In genomic region chr1:128330313-128330712, GRCm38 (mm10) we compare ENCODE assay signal across 23 mouse cellular contexts. TPM values are rescaled to one million over a fixed set of nuclear protein-coding genes. Genes with fewer than 3 reads are reported as not detected.
DNase-seq lines count a peak whose midpoint lies in the region; ATAC-seq and TF ChIP-seq lines count a peak whose summit lies in the region.
"Had no signal": no experiment of that assay in that cellular context is flagged by ENCODE, and none has a peak within 500 bp of the region (broad histone marks: within the 10 kb centered on the region; RNA-seq: fewer than 3 reads in every experiment).

No protein-coding gene starts in this region.

- no peak for TF ChIP-seq CTCF in intestine, postnatal 0 days (IDR thresholded peaks at IDR 0.05; ENCODE audit: low read depth)

- peak; percentile 55 for DNase-seq in 416B (ENCODE audit: low read depth)
- DNase-seq in left cerebral cortex, postnatal 25 days (ENCODE audit: low spot score in 2 of 2), result no peak
- DNase-seq in lung, postnatal 4 days, result no peak
- DNase-seq: adrenal gland, postnatal 14 days; cerebellum, adult 11-12 months; cerebellum, adult 9-10 months; embryo, embryonic 11 days; gastrocnemius, adult 2 months; gastrocnemius, postnatal 25 days; heart, adult 11 months; heart, postnatal 36 days had no signal

- 98% methylated on average over 1 of the region's 1 CpGs for WGBS in intestine, embryonic 15.5 days
- 89% methylated on average over 1 of the region's 1 CpGs for WGBS in intestine, postnatal 0 days
- 89% methylated on average over 1 of the region's 1 CpGs for WGBS in intestine, embryonic 16.5 days

- H3K4me2 ChIP-seq in intestine, embryonic 15.5 days (replicated peaks), result no peak overlapping the region
- H3K4me2 ChIP-seq in intestine, postnatal 0 days (replicated peaks; ENCODE audit: low read depth), result no peak overlapping the region
- no peak overlapping the region for H3K4me2 ChIP-seq in intestine, embryonic 16.5 days (ENCODE audit: low read depth, low read length)
- H3K4me2 ChIP-seq: embryonic facial prominence, embryonic 15.5 days; heart, embryonic 13.5 days; hindbrain, embryonic 15.5 days had no signal

- no peak overlapping the region for H3K9ac ChIP-seq in intestine, embryonic 15.5 days
- no peak overlapping the region for H3K9ac ChIP-seq in intestine, postnatal 0 days (ENCODE audit: low read depth, low read length)
- H3K9ac ChIP-seq in intestine, embryonic 16.5 days (ENCODE audit: low read depth, low read length), result no peak overlapping the region
- H3K9ac ChIP-seq: embryonic facial prominence, embryonic 15.5 days; heart, embryonic 13.5 days; hindbrain, embryonic 15.5 days had no signal

- H3K9me3 ChIP-seq in intestine, embryonic 15.5 days, result no peaks in the 10 kb centered on the region
- H3K9me3 ChIP-seq in intestine, postnatal 0 days (ENCODE audit: control insufficient read depth), result no peaks in the 10 kb centered on the region
- no peaks in the 10 kb centered on the region for H3K9me3 ChIP-seq in intestine, embryonic 16.5 days (ENCODE audit: control insufficient read depth, low read length)
- H3K9me3 ChIP-seq: embryonic facial prominence, embryonic 15.5 days; forebrain, embryonic 10.5 days; heart, embryonic 13.5 days; hindbrain, embryonic 15.5 days had no signal

- peaks cover 23% of the 10 kb centered on the region for H3K36me3 ChIP-seq in intestine, embryonic 15.5 days
- H3K36me3 ChIP-seq in intestine, postnatal 0 days (ENCODE audit: control insufficient read depth, insufficient read depth), result peaks cover 44% of the 10 kb centered on the region
- H3K36me3 ChIP-seq in intestine, embryonic 16.5 days (ENCODE audit: control insufficient read depth, insufficient read depth, low read length), result peaks cover 9% of the 10 kb centered on the region; the same call in 1 of the 2 replicates

- 0 out of 2 replicates have a peak, but pooled peaks have one; percentile 21 for ATAC-seq in intestine, embryonic 15.5 days
- no peak for ATAC-seq in intestine, postnatal 0 days
- peak; percentile 19; the same call in 1 of the 2 replicates for ATAC-seq in intestine, embryonic 16.5 days
- peak; percentile 22; the same call in 1 of the 2 replicates for ATAC-seq in megakaryocyte-erythroid progenitor cell, adult 5-6 weeks (replicated peaks; ENCODE audit: low FRiP score, low TSS enrichment, poor library complexity, severe bottlenecking)
- ATAC-seq: activated CD4-positive, CD25-positive, alpha-beta regulatory T cell, adult 4 months; forebrain, embryonic 14.5 days had no signal

- H3K4me1 ChIP-seq in intestine, embryonic 15.5 days (replicated peaks), result no peaks in the 10 kb centered on the region
- H3K4me1 ChIP-seq in intestine, postnatal 0 days (replicated peaks; ENCODE audit: control insufficient read depth, insufficient read depth, low read length), result no peaks in the 10 kb centered on the region
- no peaks in the 10 kb centered on the region for H3K4me1 ChIP-seq in intestine, embryonic 16.5 days (ENCODE audit: control insufficient read depth, insufficient read depth, low read length)
- H3K4me1 ChIP-seq: embryonic facial prominence, embryonic 15.5 days; forebrain, embryonic 10.5 days; heart, embryonic 13.5 days; hindbrain, embryonic 15.5 days had no signal

- H3K27me3 ChIP-seq in intestine, embryonic 15.5 days (replicated peaks), result no peaks in the 10 kb centered on the region
- no peaks in the 10 kb centered on the region for H3K27me3 ChIP-seq in intestine, postnatal 0 days (replicated peaks; ENCODE audit: control insufficient read depth, insufficient read depth, low read length)
- H3K27me3 ChIP-seq in intestine, embryonic 16.5 days (replicated peaks; ENCODE audit: control insufficient read depth, insufficient read depth, low read length), result no peaks in the 10 kb centered on the region
- H3K27me3 ChIP-seq: embryonic facial prominence, embryonic 15.5 days; heart, embryonic 13.5 days; hindbrain, embryonic 15.5 days had no signal

- intact Hi-C loops in left cerebral cortex, postnatal 25 days (cut with DNase I), result no loop called here

- no peak overlapping the region for H3K27ac ChIP-seq in intestine, embryonic 15.5 days
- H3K27ac ChIP-seq in intestine, postnatal 0 days (ENCODE audit: low read depth, low read length), result no peak overlapping the region
- H3K27ac ChIP-seq in intestine, embryonic 16.5 days (ENCODE audit: low read length), result no peak overlapping the region
- H3K27ac ChIP-seq: embryonic facial prominence, embryonic 15.5 days; forebrain, embryonic 10.5 days; gastrocnemius, adult 2 months; heart, embryonic 13.5 days; hindbrain, embryonic 15.5 days had no signal

- H3K4me3 ChIP-seq in intestine, embryonic 15.5 days (replicated peaks), result no peak overlapping the region
- H3K4me3 ChIP-seq in intestine, postnatal 0 days (ENCODE audit: low read depth, low read length), result no peak overlapping the region
- H3K4me3 ChIP-seq in intestine, embryonic 16.5 days (ENCODE audit: low read length), result no peak overlapping the region
- H3K4me3 ChIP-seq: embryonic facial prominence, embryonic 15.5 days; erythroblast, embryonic 14.5 days; forebrain, embryonic 10.5 days; gastrocnemius, adult 2 months; heart, embryonic 13.5 days; hindbrain, embryonic 15.5 days had no signal

RNA-seq across cellular contexts. Expression of gene Lct, which starts 2.2 kb away (rescaled TPM):
- 19.6 and 25.1 TPM in 2 replicates for polyA plus RNA-seq in intestine, embryonic 15.5 days (2015; fragmentation: Nextera tagmentation; extraction: Ambion mirVana)
- polyA plus RNA-seq in intestine, postnatal 0 days (2015; fragmentation: Nextera tagmentation; extraction: Ambion mirVana), result 119 and 136 TPM in 2 replicates
- 45.3 and 80.2 TPM in 2 replicates for polyA plus RNA-seq in intestine, embryonic 16.5 days (2015; fragmentation: Nextera tagmentation; extraction: Ambion mirVana)
- 0.07 and 0.59 TPM in 2 replicates for total RNA-seq in megakaryocyte-erythroid progenitor cell, adult 5-6 weeks (2014; fragmentation: Nextera tagmentation)
- total RNA-seq in megakaryocyte-erythroid progenitor cell, adult 5-6 weeks (2017), result 0.30 TPM in 1 of 2 replicates, not detected in the other
- 1 to 10 TPM; 1.9 to 2.2 TPM for total RNA-seq in left cerebral cortex, postnatal 25 days (2021)
- total RNA-seq: adrenal gland, adult 18-20 months; gastrocnemius, adult 2 months; gastrocnemius, postnatal 25 days; heart, postnatal 36 days had no signal
- polyA plus RNA-seq: erythroblast, embryonic 14.5 days had no signal

RNA-seq across cellular contexts. Expression of gene Mcm6, which starts 29.2 kb away (rescaled TPM):
- polyA plus RNA-seq in intestine, embryonic 15.5 days (2015; fragmentation: Nextera tagmentation; extraction: Ambion mirVana), result 243 and 257 TPM in 2 replicates
- polyA plus RNA-seq in intestine, postnatal 0 days (2015; fragmentation: Nextera tagmentation; extraction: Ambion mirVana), result 56.7 and 59.6 TPM in 2 replicates
- 205 and 225 TPM in 2 replicates for polyA plus RNA-seq in intestine, embryonic 16.5 days (2015; fragmentation: Nextera tagmentation; extraction: Ambion mirVana)
- total RNA-seq in megakaryocyte-erythroid progenitor cell, adult 5-6 weeks (2014; fragmentation: Nextera tagmentation), result 286 and 335 TPM in 2 replicates
- 447 and 543 TPM in 2 replicates for total RNA-seq in megakaryocyte-erythroid progenitor cell, adult 5-6 weeks (2017)
- 1 to 10 TPM; 5.4 to 5.6 TPM for total RNA-seq in left cerebral cortex, postnatal 25 days (2021)
